Mouse (Mus musculus): ENCODE measurements around the gene Dhx9. TPM values are rescaled to one million over a fixed set of nuclear protein-coding genes. Genes with fewer than 3 reads are reported as not detected.
"Not testable (repeated sequence)": the region's sequence is repeated elsewhere in the genome, so short reads cannot be mapped to it uniquely, and the experiment has no call there.

Gene Dhx9
- 21.0 and 23.8 TPM in 2 replicates for polyA plus RNA-seq (2014; fragmentation: Nextera tagmentation; extraction: Ambion mirVana)

GRCm38 (mm10) chr1:153487500-153487879 is at the start of gene Dhx9:
Gene Dhx9, minus strand, starts transcription at chr1:153487660.
- Histone ChIP-seq H3K27ac (ENCODE audit: low read depth, low read length) (peak within 1 kb of the TSS; percentile 90), H3K9me3 (ENCODE audit: control insufficient read depth, low read length) (no peaks in the 10 kb centered on the region), H3K4me3 (ENCODE audit: low read depth, low read length) (peak within 1 kb of the TSS; percentile 100), H3K4me2 (ENCODE audit: low read depth) (peak within 1 kb of the TSS; percentile 67), H3K4me1 (ENCODE audit: control insufficient read depth, insufficient read depth, low read length) (peaks cover 2% of the 10 kb centered on the region; the same call in 1 of the 2 replicates), H3K36me3 (ENCODE audit: control insufficient read depth, insufficient read depth, low read length) (no peaks in the 10 kb centered on the region), H3K9ac (ENCODE audit: low read length) (peak within 1 kb of the TSS; percentile 100), H3K27me3 (ENCODE audit: control insufficient read depth, insufficient read depth, low read length) (no peaks in the 10 kb centered on the region)
- DNase-seq (ENCODE audit: low spot score) (peak; percentile 99), ATAC-seq (ENCODE audit: insufficient read depth, low FRiP score, low TSS enrichment) (peak; percentile 90)
- WGBS, result under 1% methylated on average over 34 of the region's 35 CpGs

GRCm38 (mm10) chr1:153535611-153536010 is 48.2 kb upstream of the Dhx9 start:
- H3K4me3 ChIP-seq (ENCODE audit: low read depth, low read length), result no peak overlapping the region
- no peaks in the 10 kb centered on the region for H3K27me3 ChIP-seq (ENCODE audit: control insufficient read depth, insufficient read depth, low read length)
- no peak for DNase-seq (ENCODE audit: low spot score)
- peaks cover 6% of the 10 kb centered on the region; the same call in 1 of the 2 replicates for H3K4me1 ChIP-seq (ENCODE audit: control insufficient read depth, insufficient read depth, low read length)
- H3K36me3 ChIP-seq (ENCODE audit: control insufficient read depth, insufficient read depth, low read length), result no peaks in the 10 kb centered on the region
- WGBS, result 53% methylated on average over 9 of the region's 9 CpGs
- H3K27ac ChIP-seq (ENCODE audit: low read depth, low read length), result no peak overlapping the region
- no peak overlapping the region for H3K4me2 ChIP-seq (ENCODE audit: low read depth)
- no peaks in the 10 kb centered on the region for H3K9me3 ChIP-seq (ENCODE audit: control insufficient read depth, low read length)
- no peak for ATAC-seq (ENCODE audit: insufficient read depth, low FRiP score, low TSS enrichment)
- no peak overlapping the region for H3K9ac ChIP-seq (ENCODE audit: low read length)

- H3K4me3 ChIP-seq (ENCODE audit: low read depth, low read length); H3K4me1 ChIP-seq (ENCODE audit: control insufficient read depth, insufficient read depth, low read length); H3K4me2 ChIP-seq (ENCODE audit: low read depth); H3K36me3 ChIP-seq (ENCODE audit: control insufficient read depth, insufficient read depth, low read length); H3K9me3 ChIP-seq (ENCODE audit: control insufficient read depth, low read length); DNase-seq (ENCODE audit: low spot score); ATAC-seq (ENCODE audit: insufficient read depth, low FRiP score, low TSS enrichment); H3K27me3 ChIP-seq (ENCODE audit: control insufficient read depth, insufficient read depth, low read length): not testable (repeated sequence)
- peak overlapping the region; percentile 63; the same call in 1 of the 2 replicates for H3K9ac ChIP-seq (ENCODE audit: low read length)
- WGBS, result 86% methylated on average over 3 of the region's 3 CpGs
- peak overlapping the region; percentile 86 for H3K27ac ChIP-seq (ENCODE audit: low read depth, low read length)
Measured at GRCm38 (mm10) chr1:153532896-153533295, 45.4 kb upstream of the Dhx9 start.

GRCm38 (mm10) chr1:153532234-153532841 is 44.9 kb upstream of the Dhx9 start:
- no peaks in the 10 kb centered on the region for H3K36me3 ChIP-seq (ENCODE audit: control insufficient read depth, insufficient read depth, low read length)
- DNase-seq (ENCODE audit: low spot score) (peak; percentile 67), ATAC-seq (ENCODE audit: insufficient read depth, low FRiP score, low TSS enrichment) (peak; percentile 76)
- H3K27me3 ChIP-seq (ENCODE audit: control insufficient read depth, insufficient read depth, low read length), result no peaks in the 10 kb centered on the region
- 0 out of 2 replicates have a peak, but pooled peaks cover 6% of the 10 kb centered on the region for H3K4me1 ChIP-seq (ENCODE audit: control insufficient read depth, insufficient read depth, low read length)
- peak overlapping the region; percentile 63 for H3K9ac ChIP-seq (ENCODE audit: low read length)
- peak overlapping the region; percentile 86 for H3K27ac ChIP-seq (ENCODE audit: low read depth, low read length)
- H3K4me3 ChIP-seq (ENCODE audit: low read depth, low read length), result no peak overlapping the region
- peak overlapping the region; percentile 24 for H3K4me2 ChIP-seq (ENCODE audit: low read depth)
- no peaks in the 10 kb centered on the region for H3K9me3 ChIP-seq (ENCODE audit: control insufficient read depth, low read length)
- 17% methylated on average over 12 of the region's 12 CpGs for WGBS

GRCm38 (mm10) chr1:153531677-153532233 is 44.3 kb upstream of the Dhx9 start:
- H3K4me3 ChIP-seq (ENCODE audit: low read depth, low read length), result no peak overlapping the region
- no peaks in the 10 kb centered on the region for H3K9me3 ChIP-seq (ENCODE audit: control insufficient read depth, low read length)
- peak; percentile 66 for DNase-seq (ENCODE audit: low spot score)
- no peaks in the 10 kb centered on the region for H3K27me3 ChIP-seq (ENCODE audit: control insufficient read depth, insufficient read depth, low read length)
- H3K4me2 ChIP-seq (ENCODE audit: low read depth), result no peak overlapping the region; the same call in 1 of the 2 replicates
- H3K36me3 ChIP-seq (ENCODE audit: control insufficient read depth, insufficient read depth, low read length), result no peaks in the 10 kb centered on the region
- 25% methylated on average over 9 of the region's 9 CpGs for WGBS
- peak overlapping the region; percentile 86 for H3K27ac ChIP-seq (ENCODE audit: low read depth, low read length)
- 0 out of 2 replicates have a peak, but pooled peaks cover 6% of the 10 kb centered on the region for H3K4me1 ChIP-seq (ENCODE audit: control insufficient read depth, insufficient read depth, low read length)
- peak overlapping the region; percentile 63 for H3K9ac ChIP-seq (ENCODE audit: low read length)
- ATAC-seq (ENCODE audit: insufficient read depth, low FRiP score, low TSS enrichment), result peak; percentile 80

GRCm38 (mm10) chr1:153522116-153522515 is 34.7 kb upstream of the Dhx9 start:
- Histone ChIP-seq H3K27me3 (ENCODE audit: control insufficient read depth, insufficient read depth, low read length) (no peaks in the 10 kb centered on the region), H3K9me3 (ENCODE audit: control insufficient read depth, low read length) (no peaks in the 10 kb centered on the region), H3K9ac (ENCODE audit: low read length) (no peak overlapping the region), H3K36me3 (ENCODE audit: control insufficient read depth, insufficient read depth, low read length) (no peaks in the 10 kb centered on the region), H3K4me2 (ENCODE audit: low read depth) (no peak overlapping the region), H3K27ac (ENCODE audit: low read depth, low read length) (no peak overlapping the region), H3K4me3 (ENCODE audit: low read depth, low read length) (no peak overlapping the region), H3K4me1 (ENCODE audit: control insufficient read depth, insufficient read depth, low read length) (no peaks in the 10 kb centered on the region)
- DNase-seq (ENCODE audit: low spot score) (no peak), ATAC-seq (ENCODE audit: insufficient read depth, low FRiP score, low TSS enrichment) (no peak)
- 58% methylated on average over 3 of the region's 3 CpGs for WGBS

- Histone ChIP-seq H3K27ac (ENCODE audit: low read depth, low read length) (no peak overlapping the region), H3K9me3 (ENCODE audit: control insufficient read depth, low read length) (no peaks in the 10 kb centered on the region), H3K4me2 (ENCODE audit: low read depth) (no peak overlapping the region), H3K4me1 (ENCODE audit: control insufficient read depth, insufficient read depth, low read length) (no peaks in the 10 kb centered on the region), H3K36me3 (ENCODE audit: control insufficient read depth, insufficient read depth, low read length) (no peaks in the 10 kb centered on the region), H3K4me3 (ENCODE audit: low read depth, low read length) (no peak overlapping the region), H3K9ac (ENCODE audit: low read length) (no peak overlapping the region), H3K27me3 (ENCODE audit: control insufficient read depth, insufficient read depth, low read length) (no peaks in the 10 kb centered on the region)
- ATAC-seq (ENCODE audit: insufficient read depth, low FRiP score, low TSS enrichment) (no peak), DNase-seq (ENCODE audit: low spot score) (no peak)
- 92% methylated on average over 12 of the region's 12 CpGs for whole genome bisulfite sequencing
Measured at GRCm38 (mm10) chr1:153515368-153515767, 27.9 kb upstream of the Dhx9 start.

- Histone ChIP-seq H3K9me3 (ENCODE audit: control insufficient read depth, low read length) (no peaks in the 10 kb centered on the region), H3K4me2 (ENCODE audit: low read depth) (no peak overlapping the region), H3K36me3 (ENCODE audit: control insufficient read depth, insufficient read depth, low read length) (no peaks in the 10 kb centered on the region), H3K9ac (ENCODE audit: low read length) (no peak overlapping the region), H3K4me3 (ENCODE audit: low read depth, low read length) (no peak overlapping the region), H3K4me1 (ENCODE audit: control insufficient read depth, insufficient read depth, low read length) (no peaks in the 10 kb centered on the region), H3K27ac (ENCODE audit: low read depth, low read length) (no peak overlapping the region), H3K27me3 (ENCODE audit: control insufficient read depth, insufficient read depth, low read length) (no peaks in the 10 kb centered on the region)
- ATAC-seq (ENCODE audit: insufficient read depth, low FRiP score, low TSS enrichment), result no peak
- WGBS, result 70% methylated on average over 2 of the region's 2 CpGs
- no peak for DNase-seq (ENCODE audit: low spot score)
Measured at GRCm38 (mm10) chr1:153510330-153511009, 23.0 kb upstream of the Dhx9 start.
